Mouse (Mus musculus) embryonic facial prominence, embryonic 15.5 days (tissue): ENCODE data around the gene Pld4. TPM values are rescaled to one million over a fixed set of nuclear protein-coding genes. Genes with fewer than 3 reads are reported as not detected.

ENCODE experiments used
- ATAC-seq: fragments of 200-750 bp; cut with Nextera tagmentation; 2 replicates; pipeline ENCODE4 v1.8.0; 2017; ENCODE audit warnings: low read depth, moderate TSS enrichment; ENCODE audit not compliant: insufficient number of reproducible peaks, low FRiP score, low TSS enrichment
- H3K27ac ChIP-seq: fragments of 300-500 bp; sonication (generic); replicated peaks from 2 replicates; pipeline ENCODE4 v1.5.1; 2015; ENCODE audit warnings: mild to moderate bottlenecking, inconsistent platforms
- H3K27me3 ChIP-seq: fragments of 300-500 bp; sonication (generic); 2 replicates; pipeline ENCODE4 v1.6.1; 2015; ENCODE audit warnings: inconsistent platforms
- H3K36me3 ChIP-seq: fragments of 300-500 bp; sonication (generic); 2 replicates; pipeline ENCODE4 v1.6.1; 2015; ENCODE audit warnings: mild to moderate bottlenecking, inconsistent platforms
- H3K4me1 ChIP-seq: fragments of 300-500 bp; sonication (generic); 2 replicates; pipeline ENCODE4 v1.6.1; 2015; ENCODE audit warnings: inconsistent platforms
- H3K4me2 ChIP-seq: fragments of 300-500 bp; sonication (generic); replicated peaks from 2 replicates; pipeline ENCODE4 v1.6.1; 2015; ENCODE audit warnings: mild to moderate bottlenecking, inconsistent platforms
- H3K4me3 ChIP-seq: fragments of 300-500 bp; sonication (generic); replicated peaks from 2 replicates; pipeline ENCODE4 v1.5.1; 2015; ENCODE audit warnings: mild to moderate bottlenecking, inconsistent platforms
- H3K9ac ChIP-seq: fragments of 300-500 bp; sonication (generic); 2 replicates; pipeline ENCODE4 v1.6.1; 2015; ENCODE audit warnings: inconsistent platforms
- H3K9me3 ChIP-seq: fragments of 300-500 bp; sonication (generic); replicated peaks from 2 replicates; pipeline ENCODE4 v1.6.1; 2016; ENCODE audit warnings: inconsistent platforms
- WGBS: fragments of 180-500 bp; shearing (Covaris S2); methylation state at CpG from one replicate; pipeline ENCODE4 v1.1.7; 2015; 5-methylcytosine and 5-hydroxymethylcytosine counted together
- polyA plus RNA-seq: library from polyadenylated mRNA; unstranded; fragments of >200 nt; fragmentation: Nextera tagmentation; extraction: Ambion mirVana; gene quantifications from 2 replicates; pipeline ENCODE4 v1.2.1, GENCODE M21; 2015

Gene Pld4
- polyA plus RNA-seq, 1 experiment from 2014 or later, result 13.4 TPM

- Histone ChIP-seq H3K27ac (peak overlapping the region; percentile 67; the same call in 1 of the 2 replicates), H3K9ac (no peak overlapping the region), H3K36me3 (no peaks in the 10 kb centered on the region), H3K4me2 (peak overlapping the region; percentile 33), H3K27me3 (peaks cover 1% of the 10 kb centered on the region; the same call in 1 of the 2 replicates), H3K9me3 (no peaks in the 10 kb centered on the region), H3K4me3 (peak overlapping the region; percentile 16; the same call in 1 of the 2 replicates), H3K4me1 (peaks cover 79% of the 10 kb centered on the region)
- ATAC-seq, result peak; percentile 48; the same call in 1 of the 2 replicates
- WGBS, result 40% methylated on average over 18 of the region's 18 CpGs
These were observed 35.1 kb downstream of the Pld4 start for GRCm38 (mm10) chr12:112795466-112796104.

- no peaks in the 10 kb centered on the region for H3K9me3 ChIP-seq
- H3K27ac ChIP-seq, result peak overlapping the region; percentile 77; the same call in 1 of the 2 replicates
- H3K36me3 ChIP-seq, result no peaks in the 10 kb centered on the region
- no peak overlapping the region for H3K4me3 ChIP-seq
- no peak overlapping the region for H3K4me2 ChIP-seq
- no peak for ATAC-seq
- no peak overlapping the region for H3K9ac ChIP-seq
- peaks cover 87% of the 10 kb centered on the region for H3K4me1 ChIP-seq
- WGBS, result 45% methylated on average over 17 of the region's 17 CpGs
- peaks cover 13% of the 10 kb centered on the region for H3K27me3 ChIP-seq
These were observed 36.4 kb downstream of the Pld4 start for GRCm38 (mm10) chr12:112796551-112797510.

- H3K27ac ChIP-seq, result peak overlapping the region; percentile 77
- H3K9ac ChIP-seq, result no peak overlapping the region
- H3K4me1 ChIP-seq, result peaks cover 93% of the 10 kb centered on the region
- 0 out of 2 replicates have a peak overlapping the region, but pooled peaks have one; percentile 4 for H3K4me2 ChIP-seq
- WGBS, result 45% methylated on average over 15 of the region's 15 CpGs
- ATAC-seq, result peak; percentile 37; the same call in 1 of the 2 replicates
- H3K27me3 ChIP-seq, result peaks cover 13% of the 10 kb centered on the region
- H3K4me3 ChIP-seq, result no peak overlapping the region
- no peaks in the 10 kb centered on the region for H3K9me3 ChIP-seq
- H3K36me3 ChIP-seq, result no peaks in the 10 kb centered on the region
These were observed 37.3 kb downstream of the Pld4 start for GRCm38 (mm10) chr12:112797672-112798331.

GRCm38 (mm10) chr12:112798332-112798681 lies 37.9 kb downstream of the Pld4 start:
- ATAC-seq, result no peak
- Histone ChIP-seq H3K27ac (peak overlapping the region; percentile 77), H3K4me2 (no peak overlapping the region), H3K4me1 (peaks cover 88% of the 10 kb centered on the region), H3K4me3 (no peak overlapping the region), H3K36me3 (no peaks in the 10 kb centered on the region), H3K27me3 (peaks cover 14% of the 10 kb centered on the region), H3K9me3 (no peaks in the 10 kb centered on the region), H3K9ac (no peak overlapping the region)
- WGBS, result 7% methylated on average over 5 of the region's 5 CpGs

- Histone ChIP-seq H3K9me3 (no peaks in the 10 kb centered on the region), H3K9ac (no peak overlapping the region), H3K36me3 (no peaks in the 10 kb centered on the region), H3K27ac (0 out of 2 replicates have a peak overlapping the region, but pooled peaks have one; percentile 77), H3K4me3 (no peak overlapping the region), H3K27me3 (peaks cover 18% of the 10 kb centered on the region), H3K4me2 (no peak overlapping the region), H3K4me1 (peaks cover 84% of the 10 kb centered on the region)
- 69% methylated on average over 5 of the region's 5 CpGs for WGBS
- no peak for ATAC-seq
These were observed 38.3 kb downstream of the Pld4 start for GRCm38 (mm10) chr12:112798716-112799115.

- Histone ChIP-seq H3K9ac (no peak overlapping the region), H3K4me3 (no peak overlapping the region), H3K9me3 (no peaks in the 10 kb centered on the region), H3K4me2 (no peak overlapping the region), H3K36me3 (no peaks in the 10 kb centered on the region), H3K4me1 (peaks cover 77% of the 10 kb centered on the region), H3K27ac (no peak overlapping the region), H3K27me3 (peaks cover 18% of the 10 kb centered on the region)
- WGBS, result 79% methylated on average over 10 of the region's 10 CpGs
- ATAC-seq, result no peak
These were observed 38.9 kb downstream of the Pld4 start for GRCm38 (mm10) chr12:112799237-112799970.

- H3K4me3 ChIP-seq, result no peak overlapping the region
- no peak overlapping the region for H3K9ac ChIP-seq
- no peak overlapping the region for H3K4me2 ChIP-seq
- no peak overlapping the region for H3K27ac ChIP-seq
- H3K27me3 ChIP-seq, result peaks cover 18% of the 10 kb centered on the region
- peaks cover 66% of the 10 kb centered on the region for H3K4me1 ChIP-seq
- H3K36me3 ChIP-seq, result no peaks in the 10 kb centered on the region
- WGBS, result 8% methylated on average over 4 of the region's 4 CpGs
- H3K9me3 ChIP-seq, result no peaks in the 10 kb centered on the region
- ATAC-seq, result no peak
These were observed 40.0 kb downstream of the Pld4 start for GRCm38 (mm10) chr12:112800476-112800875.

- no peaks in the 10 kb centered on the region for H3K36me3 ChIP-seq
- peak within 1 kb of the TSS; percentile 33; the same call in 1 of the 2 replicates for H3K9ac ChIP-seq
- H3K4me1 ChIP-seq, result peaks cover 50% of the 10 kb centered on the region
- peaks cover 18% of the 10 kb centered on the region for H3K27me3 ChIP-seq
- H3K9me3 ChIP-seq, result no peaks in the 10 kb centered on the region
- WGBS, result 4% methylated on average over 68 of the region's 69 CpGs
- peak within 1 kb of the TSS; percentile 54 for H3K4me3 ChIP-seq
- peak; percentile 39; the same call in 1 of the 2 replicates for ATAC-seq
- no peak within 1 kb of the TSS for H3K27ac ChIP-seq
- H3K4me2 ChIP-seq, result peak within 1 kb of the TSS; percentile 100
These were observed 41.7 kb downstream of the Pld4 start, which contains the start of gene Ahnak2 for GRCm38 (mm10) chr12:112801864-112802846. Gene Ahnak2 (minus strand): TSS chr12:112802657.

- no peak overlapping the region for H3K9ac ChIP-seq
- WGBS, result 31% methylated on average over 3 of the region's 3 CpGs
- no peaks in the 10 kb centered on the region for H3K36me3 ChIP-seq
- no peak overlapping the region for H3K4me3 ChIP-seq
- peak overlapping the region; percentile 100 for H3K4me2 ChIP-seq
- H3K9me3 ChIP-seq, result no peaks in the 10 kb centered on the region
- peaks cover 18% of the 10 kb centered on the region for H3K27me3 ChIP-seq
- H3K27ac ChIP-seq, result no peak overlapping the region
- peaks cover 42% of the 10 kb centered on the region for H3K4me1 ChIP-seq
- ATAC-seq, result no peak
These were observed 42.5 kb downstream of the Pld4 start for GRCm38 (mm10) chr12:112802917-112803316.
